Mouse (Mus musculus): ENCODE results near the gene Mup12. TPM values are rescaled to one million over a fixed set of nuclear protein-coding genes. Genes with fewer than 3 reads are reported as not detected.
"Not testable (repeated sequence)": the region's sequence is repeated elsewhere in the genome, so short reads cannot be mapped to it uniquely, and the experiment has no call there.

Mup12 gene
- not detected for total RNA-seq (2021)

DNA sequence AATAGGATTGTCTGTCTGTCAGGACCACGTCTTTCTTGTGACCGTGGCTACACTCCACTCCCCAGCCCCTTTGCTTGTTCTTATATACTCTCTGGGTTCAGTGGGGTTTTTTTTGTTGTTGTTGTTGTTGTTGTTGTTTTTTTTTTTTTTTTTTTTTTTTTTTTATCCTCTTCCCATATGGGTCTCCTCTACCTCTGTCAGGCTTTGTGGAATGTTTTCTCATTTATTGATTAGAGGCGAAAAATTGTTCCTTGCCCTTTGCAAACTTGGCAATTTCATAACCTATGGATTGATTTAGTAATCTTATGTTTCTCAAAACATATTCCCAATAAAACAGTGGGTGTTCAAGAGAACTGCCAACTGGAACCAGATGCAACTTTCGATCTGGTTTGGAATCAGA lies at the start of gene Mup12:
Gene Mup12, minus strand, starts transcription at position 101 of the 400 bp plus-strand sequence.
- DNase-seq (ENCODE audit: extremely low spot score in 1 of 2, low spot score in 1 of 2), result not testable (repeated sequence)

Other genes with a start within 250 kb of the Mup12 start
- not detected for gene Mup1, start 239.4 kb downstream of the Mup12 start, total RNA-seq (2021)
- not detected for gene Mup10, start 159.1 kb downstream of the Mup12 start, total RNA-seq (2021)
- not detected for gene Mup11, start 78.9 kb downstream of the Mup12 start, total RNA-seq (2021)
- not detected for gene Mup22, start 80.1 kb upstream of the Mup12 start, total RNA-seq (2021)